Mouse (Mus musculus) kidney, adult 2 months (tissue): Measurements from ENCODE around the gene Wdr20.

Experiments used
- CTCF ChIP-seq: fragments of 200-500 bp; conservative IDR thresholded peaks from 2 replicates; pipeline ENCODE4 v1.5.1; 2011; ENCODE audit warnings: low read depth, mild to moderate bottlenecking, control low read depth, low read length, moderate library complexity, mixed read lengths; ENCODE audit not compliant: insufficient read depth, insufficient read length
- POLR2A ChIP-seq: fragments of 200-500 bp; IDR thresholded peaks from one replicate; pipeline ENCODE4 v1.6.1; 2011; ENCODE audit warnings: low read depth, low read length, control low read depth

GRCm38 (mm10) chr12:110762321-110762720 is 24.6 kb downstream of the Wdr20 start:
- TF ChIP-seq CTCF (no peak), POLR2A (no peak)
